In the genomic region with DNA sequence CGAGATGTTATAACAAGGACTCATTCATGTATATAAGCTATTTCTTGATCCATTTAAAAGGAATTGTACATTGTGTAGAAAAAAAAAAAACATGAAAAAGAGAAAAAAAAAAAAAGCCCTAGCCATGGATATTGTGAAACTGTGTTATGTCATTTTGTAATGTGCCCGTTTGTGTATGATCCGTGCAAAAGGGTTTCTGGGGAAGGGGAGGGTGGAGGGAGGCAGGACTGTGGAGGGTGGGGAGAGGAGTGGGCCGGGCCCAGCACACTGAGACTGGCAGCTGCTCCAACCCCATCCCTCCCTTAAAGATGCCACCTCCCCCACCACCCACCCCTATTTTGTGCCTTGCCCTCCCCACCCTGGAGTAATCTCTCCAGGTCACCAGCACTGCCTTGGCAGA, we compare ENCODE assay signal across 20 mouse cellular contexts. TPM values are rescaled to one million over a fixed set of nuclear protein-coding genes. Genes with fewer than 3 reads are reported as not detected.
"Had no signal": no experiment of that assay in that cellular context is flagged by ENCODE, and none has a peak within 500 bp of the region (broad histone marks: within the 10 kb centered on the region; RNA-seq: fewer than 3 reads in every experiment).

No protein-coding gene starts in this region.

- H3K9ac ChIP-seq: liver, embryonic 15.5 days; liver, postnatal 0 days; lung, embryonic 15.5 days; midbrain, embryonic 13.5 days; midbrain, embryonic 15.5 days; neural tube, embryonic 12.5 days; stomach, embryonic 15.5 days had no signal

- H3K4me3 ChIP-seq: liver, embryonic 15.5 days; lung, embryonic 15.5 days; megakaryocyte, embryonic 14.5 days; midbrain, embryonic 13.5 days; midbrain, embryonic 15.5 days; neural tube, embryonic 12.5 days; stomach, embryonic 15.5 days had no signal

- H3K9me3 ChIP-seq: liver, embryonic 15.5 days; lung, embryonic 15.5 days; megakaryocyte, embryonic 14.5 days; midbrain, embryonic 13.5 days; midbrain, embryonic 15.5 days; neural tube, embryonic 12.5 days; stomach, embryonic 15.5 days had no signal

- H3K27ac ChIP-seq: liver, embryonic 15.5 days; lung, embryonic 15.5 days; macrophage; midbrain, embryonic 13.5 days; midbrain, embryonic 15.5 days; neural tube, embryonic 12.5 days; stomach, embryonic 15.5 days; stomach, postnatal 0 days had no signal

- H3K4me1 ChIP-seq: lung, embryonic 15.5 days; midbrain, embryonic 13.5 days; midbrain, embryonic 15.5 days; neural tube, embryonic 12.5 days; stomach, embryonic 15.5 days had no signal

- ATAC-seq: liver, postnatal 0 days; lung, postnatal 0 days; midbrain, embryonic 13.5 days; midbrain, embryonic 15.5 days had no signal

- H3K27me3 ChIP-seq: liver, embryonic 15.5 days; lung, embryonic 15.5 days; megakaryocyte, embryonic 14.5 days; midbrain, embryonic 13.5 days; midbrain, embryonic 15.5 days; neural tube, embryonic 12.5 days; stomach, embryonic 15.5 days had no signal

- DNase-seq: liver, postnatal 0 days; lung, adult 2 months; lung, postnatal 14 days; lung, postnatal 36 days; right cerebral cortex, postnatal 14 days; spleen, adult 18-20 months; thymus, adult 2 months; thymus, postnatal 25 days; thymus, postnatal 4 days had no signal

RNA-seq across cellular contexts. Expression of a gene that starts 28.3 kb away (rescaled TPM):
- total RNA-seq: monocyte, adult 5-6 weeks had no signal
